Mouse (Mus musculus) E14TG2a.4 (cell line): Measurements from ENCODE around the gene Gpha2.

Source experiments
- CTCF ChIP-seq: conservative IDR thresholded peaks from 2 replicates; pipeline ENCODE4 v1.5.1; 2014; ENCODE audit warnings: low read length
- POU5F1 ChIP-seq: IDR thresholded peaks from 2 replicates; pipeline ENCODE4 v1.6.1; 2014; ENCODE audit warnings: low read length, borderline replicate concordance

GRCm38 (mm10) chr19:6240136-6240535 is 14.0 kb downstream of the Gpha2 start:
- TF ChIP-seq CTCF: no peak
- no peak for TF ChIP-seq POU5F1
